Mouse (Mus musculus): ENCODE results near the gene Plpp3.
"Not testable (repeated sequence)": the region's sequence is repeated elsewhere in the genome, so short reads cannot be mapped to it uniquely, and the experiment has no call there.

Gene Plpp3

DNA sequence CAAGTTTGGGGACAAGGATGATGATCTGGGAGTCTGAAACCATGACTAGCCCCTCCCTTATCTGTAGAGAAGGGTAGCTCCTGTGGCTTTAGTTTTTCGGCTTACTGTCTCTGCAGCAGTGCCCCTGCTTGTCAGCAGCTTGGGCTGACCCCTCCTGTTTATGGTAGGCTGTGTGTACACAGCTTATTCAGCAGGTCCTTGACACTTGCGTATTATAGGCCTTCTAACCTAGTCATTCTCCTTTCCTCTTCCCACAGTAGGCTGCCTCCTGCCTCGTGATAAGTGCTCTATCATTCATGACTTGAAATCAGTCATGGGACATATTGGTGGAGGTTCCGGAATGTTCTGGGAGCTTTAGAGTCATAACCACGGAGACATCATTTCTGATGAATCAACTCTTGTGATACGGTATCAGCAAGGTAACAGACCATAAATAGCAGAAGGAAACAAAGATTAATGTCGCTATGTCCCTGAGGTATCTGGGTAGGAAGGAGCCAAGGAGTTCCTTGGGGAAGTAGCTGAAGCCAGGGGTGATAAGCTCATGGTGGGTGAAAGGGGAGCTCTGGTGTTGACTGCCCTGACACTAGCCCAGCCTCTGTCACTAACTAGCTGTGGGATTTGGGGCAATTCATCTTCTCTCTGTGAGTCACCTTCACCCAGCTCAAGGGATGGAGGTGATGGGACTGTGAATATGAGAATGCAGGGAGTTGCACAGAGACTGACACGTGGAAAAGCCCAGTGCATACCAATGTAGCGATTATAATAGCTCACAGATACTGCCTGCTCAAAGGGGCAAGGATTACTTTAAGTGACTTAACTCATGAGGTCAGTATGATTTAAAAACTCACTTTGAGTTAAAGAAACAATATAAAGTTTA is 104.0 kb downstream of the Plpp3 start:
- peak in 1 of 2 experiments; percentile 58 for DNase-seq

DNA sequence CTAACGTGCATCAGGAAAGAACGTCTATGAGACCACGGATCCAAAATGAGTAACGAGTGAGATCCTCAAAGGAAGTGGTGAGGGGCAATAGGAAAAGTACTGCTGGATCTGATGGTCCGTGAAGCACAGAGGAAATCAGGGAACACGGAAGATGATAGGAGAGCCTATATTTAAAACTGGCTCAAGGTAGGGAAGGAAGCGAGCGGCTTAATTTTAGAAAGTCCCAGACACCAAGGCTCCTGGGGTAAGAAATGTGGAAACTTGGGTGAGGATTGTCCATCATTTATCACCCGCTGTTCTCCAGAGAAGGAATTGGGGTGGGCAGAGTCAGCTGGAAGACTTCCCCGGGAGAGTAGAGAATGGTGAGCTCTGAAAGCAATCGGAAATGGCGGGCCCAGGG is 105.2 kb downstream of the Plpp3 start:
- DNase-seq, result peak; percentile 30 to 72

DNA sequence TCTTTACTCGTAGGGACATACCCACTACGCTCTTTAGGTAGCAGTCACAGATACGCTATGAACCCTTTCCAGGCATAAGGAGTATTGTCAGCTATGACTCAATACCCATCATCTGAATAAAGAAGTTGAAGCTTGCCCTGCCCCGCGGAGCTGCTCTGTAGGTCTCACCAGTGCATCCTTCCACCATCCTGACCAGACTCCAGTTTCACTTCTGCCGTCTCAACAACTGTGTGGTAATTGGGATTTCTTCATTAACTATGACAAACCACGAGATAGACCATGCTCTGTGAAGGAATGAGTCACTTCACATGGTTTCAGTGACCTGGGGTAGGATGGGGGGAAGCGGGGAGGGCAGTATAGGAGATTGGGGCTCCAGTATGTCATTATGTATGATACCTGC is 106.5 kb downstream of the Plpp3 start:
- DNase-seq, result no peak

DNA sequence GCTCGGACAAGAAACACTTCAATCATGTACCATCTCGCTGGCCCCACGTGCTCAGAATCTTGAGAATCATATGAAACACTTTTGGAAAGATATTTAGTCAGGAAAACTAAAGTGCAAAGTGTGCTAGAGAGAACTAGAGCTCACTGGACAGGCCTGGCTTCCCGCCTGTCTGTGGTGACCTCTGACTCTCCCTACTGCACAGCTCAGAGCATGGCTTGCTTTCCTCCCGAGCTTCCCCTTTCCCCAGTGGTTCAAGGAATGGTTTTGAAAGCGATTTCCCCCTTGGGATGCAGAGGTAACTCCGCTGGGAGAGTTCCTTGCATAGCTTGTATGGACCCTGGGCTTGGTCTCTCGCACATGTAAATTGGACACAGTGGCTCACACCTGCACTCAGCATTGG is 107.9 kb downstream of the Plpp3 start:
- DNase-seq, result no peak

DNA sequence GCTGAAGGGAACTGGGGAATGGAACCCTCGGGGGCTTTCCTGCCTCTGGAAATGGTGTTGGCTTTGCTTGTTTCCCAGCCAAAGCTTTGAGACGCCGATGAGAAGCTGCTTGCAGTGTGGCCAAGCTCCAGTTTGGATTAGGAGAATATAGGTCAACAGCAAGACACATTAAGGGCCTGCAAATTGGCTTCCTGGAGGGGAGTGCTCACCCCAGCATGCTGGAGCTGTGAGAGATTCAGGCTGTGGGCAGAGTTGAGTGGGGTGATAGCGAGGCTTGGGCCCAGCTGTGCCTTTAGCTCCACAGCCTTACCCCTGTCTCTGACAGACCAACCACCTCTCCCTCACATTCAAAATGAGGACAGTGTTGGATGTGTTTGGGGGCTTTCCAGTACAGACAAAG is 108.5 kb downstream of the Plpp3 start:
- no peak for DNase-seq

DNA sequence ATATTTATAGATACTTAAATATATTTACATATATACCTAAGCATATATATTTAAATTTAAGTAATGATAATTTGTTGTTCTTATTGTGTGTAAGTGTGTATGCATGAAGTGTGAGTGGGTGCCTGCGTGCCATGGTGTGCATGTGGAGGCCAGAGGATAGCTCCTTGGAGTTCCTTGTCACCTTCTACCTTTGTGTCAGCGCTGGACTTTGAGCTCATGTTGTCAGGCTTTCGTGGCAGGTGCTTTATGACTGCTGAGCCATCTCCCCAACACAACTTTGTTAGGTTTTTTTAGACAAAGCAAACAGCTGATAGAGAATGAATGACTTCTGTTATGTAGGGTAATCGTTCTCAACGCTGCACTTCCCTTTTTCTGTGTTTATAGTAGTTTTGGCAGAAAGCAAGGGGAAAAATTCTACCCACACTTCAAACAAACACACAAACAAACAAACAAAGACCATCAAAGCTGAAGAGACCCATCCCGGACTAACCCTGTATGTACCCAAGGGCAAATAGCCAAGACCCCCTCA is 111.1 kb downstream of the Plpp3 start:
- no peak for DNase-seq

DNA sequence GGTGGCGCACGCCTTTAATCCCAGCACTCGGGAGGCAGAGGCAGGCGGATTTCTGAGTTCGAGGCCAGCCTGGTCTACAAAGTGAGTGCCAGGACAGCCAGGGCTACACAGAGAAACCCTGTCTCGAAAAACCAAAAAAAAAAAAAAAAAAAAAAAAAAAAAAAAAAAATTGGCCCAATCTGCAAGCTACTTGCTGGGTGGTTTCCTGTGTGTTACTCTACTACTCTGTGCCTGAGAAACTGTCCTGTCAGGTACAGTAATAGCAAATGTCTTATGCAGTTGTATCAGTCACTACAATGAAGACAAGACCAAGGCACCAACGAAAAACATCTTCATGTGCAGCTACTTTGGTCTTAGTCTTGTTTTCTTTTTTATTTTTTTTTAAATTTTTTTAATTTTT is 112.3 kb downstream of the Plpp3 start:
- DNase-seq, result not testable (repeated sequence)

DNA sequence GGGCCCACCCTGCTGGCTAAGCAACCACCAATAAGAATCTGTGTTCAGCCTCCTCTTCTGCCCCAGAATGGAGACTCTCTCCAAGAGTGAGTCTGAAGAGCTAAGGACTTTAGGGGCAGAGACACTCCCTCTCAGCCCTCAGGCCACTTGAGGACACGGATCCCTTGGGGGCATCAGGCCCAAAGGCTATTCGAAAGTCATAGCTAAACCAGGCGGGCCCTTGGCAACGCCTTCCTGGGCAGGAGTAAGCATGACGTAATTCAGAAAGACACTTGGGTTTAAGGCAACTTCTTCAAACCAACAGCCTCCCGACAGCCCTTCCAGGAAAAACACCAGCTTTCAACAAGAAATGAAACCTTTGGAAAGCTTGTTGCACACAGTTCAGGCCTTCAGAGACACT is 114.0 kb downstream of the Plpp3 start:
- no peak for DNase-seq

DNA sequence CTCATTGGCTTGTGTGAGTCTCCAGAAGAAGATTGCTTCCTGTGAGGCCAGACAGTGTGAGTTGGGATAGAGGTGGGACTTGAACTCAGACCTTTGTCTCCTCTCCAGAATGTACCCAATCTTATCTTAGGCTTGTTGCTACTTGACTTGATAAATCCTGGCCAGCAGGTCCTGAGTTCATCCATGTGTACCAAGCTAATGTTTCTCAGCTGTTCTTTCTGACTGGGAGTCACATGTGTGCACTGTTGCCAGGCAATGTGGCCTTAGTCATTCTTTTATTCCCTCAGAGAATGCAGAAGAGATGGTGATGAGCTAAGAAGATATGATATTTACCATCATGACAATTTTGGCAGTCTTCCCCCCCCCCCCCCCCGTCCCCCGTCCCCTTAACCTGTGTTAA is 115.9 kb downstream of the Plpp3 start:
- DNase-seq, result no peak

DNA sequence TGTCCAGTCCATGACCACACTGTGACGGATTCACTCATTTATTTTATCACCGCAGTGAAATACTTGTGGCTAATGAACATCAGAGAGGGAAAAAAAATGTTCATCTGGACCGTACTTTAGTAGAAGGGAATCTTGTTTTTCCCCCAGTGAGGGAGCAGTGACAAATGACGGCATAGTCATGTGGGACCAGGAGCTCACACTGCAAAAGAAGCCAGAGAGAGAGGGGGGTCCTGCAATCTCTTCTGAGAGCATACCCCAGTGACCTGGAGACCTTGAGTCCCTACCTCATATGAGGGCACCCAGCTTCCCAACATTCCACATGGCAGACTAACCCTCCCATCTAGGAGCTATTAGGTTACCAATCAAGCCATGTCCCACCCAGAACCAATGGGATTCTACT is 116.3 kb downstream of the Plpp3 start:
- DNase-seq, result no peak

DNA sequence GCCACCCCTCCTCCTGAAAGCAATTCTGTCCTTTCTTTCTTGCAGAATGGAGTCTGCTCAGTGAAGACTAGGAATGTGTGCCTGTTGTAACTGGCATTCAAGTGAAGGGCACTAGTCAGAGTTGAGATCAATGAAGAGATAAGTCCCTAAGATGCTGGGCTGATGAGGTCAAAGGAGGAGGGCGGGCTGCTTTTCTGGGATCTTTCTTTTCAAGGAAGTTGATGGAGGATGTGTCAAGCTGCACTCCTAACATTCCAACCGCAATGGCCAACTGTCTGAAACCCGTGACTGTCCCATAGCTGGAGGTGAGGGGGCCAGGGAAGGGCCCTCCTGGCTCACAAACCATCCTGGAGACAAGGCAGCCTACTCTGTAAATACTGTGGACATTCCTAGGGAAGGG is 118.5 kb downstream of the Plpp3 start:
- DNase-seq, result no peak

DNA sequence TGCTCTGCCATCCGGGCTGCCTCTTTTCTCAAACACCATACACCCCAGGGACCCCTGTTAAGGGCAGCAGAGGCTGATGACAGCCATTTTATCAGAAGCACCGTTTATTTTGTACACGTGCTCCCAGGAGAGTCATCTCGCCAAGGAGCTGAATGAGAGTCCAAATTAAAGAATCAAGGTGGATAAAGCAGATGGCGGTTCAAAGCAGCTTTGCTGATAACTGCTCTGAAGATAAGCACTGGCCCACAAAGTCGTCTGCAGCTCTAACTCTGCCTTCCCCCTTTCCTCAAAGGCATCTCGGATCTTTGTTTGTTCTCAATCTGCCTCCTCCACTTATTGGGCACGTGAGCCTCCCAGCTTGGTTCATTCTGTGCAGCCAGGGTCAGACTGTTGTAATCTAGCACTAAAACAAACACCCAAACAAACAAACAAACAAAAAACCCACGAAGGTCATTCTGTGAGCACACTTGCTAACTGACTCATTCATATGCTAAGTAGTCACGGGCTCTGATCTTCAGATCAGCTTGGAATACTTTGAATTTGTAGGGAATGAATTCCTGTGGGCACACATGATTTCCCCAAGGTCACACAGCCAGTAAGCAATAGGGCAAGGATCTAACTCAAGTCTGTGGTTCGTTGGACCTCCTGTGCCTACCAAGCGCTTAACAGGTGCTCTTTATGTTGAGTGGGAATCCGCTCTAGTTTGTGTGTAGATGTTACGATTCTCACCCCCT is 119.1 kb downstream of the Plpp3 start:
- no peak for DNase-seq

DNA sequence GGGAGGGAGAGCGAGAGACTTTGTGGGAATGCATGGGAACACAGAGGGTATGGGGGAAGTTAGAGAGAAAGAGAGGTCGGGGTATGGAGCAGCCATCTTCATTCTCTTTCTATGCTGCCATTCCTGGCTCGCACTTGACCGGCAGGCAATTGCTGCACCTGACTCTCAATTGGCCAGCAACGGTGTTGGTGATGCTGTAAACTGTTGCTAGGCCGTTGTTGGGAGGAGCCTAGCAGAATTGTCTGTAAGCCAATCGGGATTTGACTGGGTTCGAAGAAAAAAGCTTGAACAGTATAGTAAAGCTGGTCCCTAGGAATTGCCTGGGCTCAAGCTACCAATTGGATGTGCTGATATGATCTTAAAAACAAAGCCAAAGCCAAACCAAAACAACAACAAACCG is 121.0 kb downstream of the Plpp3 start:
- DNase-seq, result no peak

DNA sequence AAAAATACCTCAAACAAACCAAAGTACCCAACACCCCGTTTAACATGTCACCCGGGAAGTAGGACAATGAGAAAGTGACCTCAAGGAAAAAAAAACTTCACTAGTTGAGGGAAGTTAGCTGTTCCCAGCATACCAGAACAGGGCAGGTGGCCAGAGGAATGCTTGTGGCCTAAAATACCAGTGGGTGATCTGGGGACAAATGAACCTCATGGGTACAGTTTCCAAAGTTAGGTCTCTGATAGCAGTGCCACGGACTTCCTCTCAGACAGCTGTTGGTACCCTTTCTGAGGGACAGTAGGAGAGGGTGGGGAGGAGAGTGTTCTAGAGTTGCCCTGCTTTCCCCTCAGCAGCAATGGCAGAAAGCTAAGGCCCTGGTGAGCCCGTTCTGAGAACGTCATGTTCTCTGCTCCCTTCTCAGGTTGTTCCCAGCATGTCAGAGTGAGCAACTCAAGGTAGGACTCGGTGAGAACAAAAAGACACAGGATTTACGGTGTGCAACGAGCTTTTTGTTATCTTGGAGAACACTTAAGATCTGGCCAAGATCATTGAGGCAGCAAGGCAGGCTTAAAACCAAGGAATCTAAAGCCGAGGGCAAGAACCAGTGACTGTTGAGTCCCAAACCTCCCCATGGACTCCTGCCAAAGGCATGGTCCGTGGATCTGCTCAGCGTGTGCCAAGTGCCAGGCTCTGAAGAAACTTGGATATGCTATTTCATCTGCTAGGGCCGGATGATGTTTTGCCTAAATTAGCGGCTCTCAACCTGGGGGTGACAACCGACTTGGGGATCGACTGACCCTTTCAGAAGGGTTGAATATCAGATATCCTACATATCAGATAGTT is 121.6 kb downstream of the Plpp3 start:
- DNase-seq, result peak; percentile 65 to 77

DNA sequence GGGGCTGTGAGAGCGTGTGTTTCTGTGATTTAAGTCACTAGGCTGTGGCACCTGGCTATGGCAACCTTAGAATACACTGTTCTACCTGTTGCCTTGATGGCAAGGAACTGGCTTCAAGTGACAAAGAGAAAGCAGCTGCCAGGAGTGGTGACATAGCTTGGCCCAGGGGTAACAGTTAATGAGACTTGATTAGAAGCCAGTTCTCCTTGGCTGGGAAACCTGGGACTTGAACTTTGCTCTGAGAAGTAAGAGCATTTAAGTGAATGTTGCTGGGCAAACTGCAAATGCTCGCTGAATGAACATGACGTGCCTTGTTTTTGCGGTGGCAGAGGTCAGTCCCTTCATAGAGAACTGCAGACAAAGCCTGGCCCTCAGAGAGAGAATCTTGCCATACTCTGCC is 122.7 kb downstream of the Plpp3 start:
- DNase-seq, result peak; percentile 73 to 88

DNA sequence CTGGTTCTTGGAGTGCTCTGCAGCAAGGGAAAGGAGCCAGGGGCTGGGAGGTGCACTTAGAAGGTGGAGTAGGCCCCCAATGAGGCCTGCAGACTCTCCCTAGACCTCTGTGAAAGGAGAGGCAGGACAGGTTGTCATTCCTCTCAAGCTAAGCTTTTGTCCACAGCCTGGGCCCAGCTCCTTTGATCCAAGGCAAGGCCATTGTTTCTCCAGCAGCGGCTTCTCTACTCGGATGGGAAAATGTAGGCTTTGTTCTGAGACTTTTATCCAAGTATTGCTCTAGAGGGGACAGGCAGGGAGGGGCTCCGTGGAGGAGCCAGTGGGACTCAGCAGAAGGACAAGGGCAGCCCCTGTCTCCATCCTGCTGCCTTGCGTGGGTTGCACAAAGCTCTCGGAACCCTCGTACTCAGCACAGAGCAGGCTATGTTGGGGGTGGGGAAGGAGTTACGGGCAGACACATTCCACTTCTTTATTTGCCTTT is 124.6 kb downstream of the Plpp3 start:
- DNase-seq, result no peak
